Mouse (Mus musculus) small intestine, adult 2 months (tissue): ENCODE data around the gene Gpbp1l1. TPM values are rescaled to one million over a fixed set of nuclear protein-coding genes. Genes with fewer than 3 reads are reported as not detected.

Source experiments
- H3K27ac ChIP-seq: fragments of 200-500 bp; 2 replicates; pipeline ENCODE4 v1.5.1; 2012; ENCODE audit warnings: low read depth, low read length, control low read depth, inconsistent platforms; ENCODE audit not compliant: insufficient read depth
- H3K27me3 ChIP-seq: fragments of 200-500 bp; 2 replicates; pipeline ENCODE4 v1.6.1; 2012; ENCODE audit warnings: mild to moderate bottlenecking, moderate library complexity, low read length, inconsistent platforms; ENCODE audit not compliant: control insufficient read depth, insufficient read depth
- H3K36me3 ChIP-seq: fragments of 200-500 bp; 2 replicates; pipeline ENCODE4 v1.6.1; 2012; ENCODE audit warnings: mild to moderate bottlenecking, low read length, control low read depth, inconsistent platforms; ENCODE audit not compliant: control insufficient read depth, insufficient read depth
- H3K4me1 ChIP-seq: fragments of 200-500 bp; 2 replicates; pipeline ENCODE4 v1.6.1; 2012; ENCODE audit warnings: low read length, inconsistent platforms, mixed read lengths; ENCODE audit not compliant: control insufficient read depth, insufficient read depth, insufficient read length
- H3K4me3 ChIP-seq: fragments of 200-500 bp; 2 replicates; pipeline ENCODE4 v1.5.1; 2012; ENCODE audit warnings: low read depth, mild to moderate bottlenecking, control low read depth, inconsistent platforms, low read length, moderate library complexity
- CTCF ChIP-seq: fragments of 200-500 bp; IDR thresholded peaks from 2 replicates; pipeline ENCODE4 v1.5.1; 2012; ENCODE audit warnings: low read depth, mild to moderate bottlenecking, control low read depth, inconsistent platforms, low read length, moderate library complexity, mixed read lengths; ENCODE audit not compliant: insufficient replicate concordance, insufficient read length; ENCODE audit errors: extremely low read depth
- POLR2A ChIP-seq: fragments of 200-500 bp; IDR thresholded peaks from 2 replicates; pipeline ENCODE4 v1.6.1; 2012; ENCODE audit warnings: low read depth, mild to moderate bottlenecking, control low read depth, inconsistent platforms, low read length, moderate library complexity
- WGBS: fragments of 180-500 bp; shearing (Covaris S2); methylation state at CpG from one replicate; pipeline ENCODE4 v1.1.7; 2018; 5-methylcytosine and 5-hydroxymethylcytosine counted together
- polyA plus RNA-seq: library from polyadenylated mRNA; depleted of rRNA; stranded (reverse); fragments of >200 nt; gene quantifications from 2 replicates; pipeline ENCODE4 v1.2.3, GENCODE M21; 2012; rRNA removed

The Gpbp1l1 gene
- 23.1 and 31.2 TPM in 2 replicates for polyA plus RNA-seq

- peaks cover 3% of the 10 kb centered on the region; the same call in 1 of the 2 replicates for H3K36me3 ChIP-seq
- H3K27me3 ChIP-seq = no peaks in the 10 kb centered on the region
- no peak; the same call in none of the 2 replicates for TF ChIP-seq POLR2A
- 0 out of 2 replicates have a peak, but pooled peaks have one; percentile 8 for TF ChIP-seq CTCF
- H3K27ac ChIP-seq = peak within 1 kb of the TSS; percentile 99
- under 1% methylated on average over 76 of the region's 78 CpGs for WGBS
- H3K4me3 ChIP-seq = peak within 1 kb of the TSS; percentile 75
- H3K4me1 ChIP-seq = peaks cover 6% of the 10 kb centered on the region; the same call in 1 of the 2 replicates
These were observed at the start of gene Gpbp1l1 for GRCm38 (mm10) chr4:116557306-116558121. TSS of gene Gpbp1l1 (plus strand) at chr4:116557658.

GRCm38 (mm10) chr4:116531109-116531508 lies 26.3 kb upstream of the Gpbp1l1 start:
- 75% methylated on average over 2 of the region's 2 CpGs for WGBS
- TF ChIP-seq POLR2A (no peak), CTCF (no peak)
- no peaks in the 10 kb centered on the region for H3K27me3 ChIP-seq

GRCm38 (mm10) chr4:116536351-116536750 lies 21.1 kb upstream of the Gpbp1l1 start:
- no peaks in the 10 kb centered on the region for H3K4me1 ChIP-seq
- H3K36me3 ChIP-seq = peaks cover 10% of the 10 kb centered on the region
- H3K4me3 ChIP-seq = no peak overlapping the region
- peak overlapping the region; percentile 76; the same call in 1 of the 2 replicates for H3K27ac ChIP-seq
- no peaks in the 10 kb centered on the region for H3K27me3 ChIP-seq
- TF ChIP-seq CTCF = no peak
- TF ChIP-seq POLR2A = no peak

More at GRCm38 (mm10) chr4:116531109-116531508, 26.3 kb upstream of the Gpbp1l1 start:
- H3K4me1 ChIP-seq = no peaks in the 10 kb centered on the region
- H3K36me3 ChIP-seq = peaks cover 7% of the 10 kb centered on the region
- H3K4me3 ChIP-seq = no peak overlapping the region
- no peak overlapping the region for H3K27ac ChIP-seq

- H3K4me3 ChIP-seq = no peak overlapping the region
- H3K36me3 ChIP-seq = peaks cover 10% of the 10 kb centered on the region; the same call in 1 of the 2 replicates
- H3K27me3 ChIP-seq = no peaks in the 10 kb centered on the region
- no peak overlapping the region for H3K27ac ChIP-seq
- WGBS = 31% methylated on average over 3 of the region's 3 CpGs
- H3K4me1 ChIP-seq = no peaks in the 10 kb centered on the region
- TF ChIP-seq CTCF (no peak), POLR2A (no peak)
These were observed 19.7 kb upstream of the Gpbp1l1 start for GRCm38 (mm10) chr4:116537737-116538136.

- peaks cover 6% of the 10 kb centered on the region for H3K36me3 ChIP-seq
- no peaks in the 10 kb centered on the region for H3K27me3 ChIP-seq
- no peak overlapping the region for H3K4me3 ChIP-seq
- TF ChIP-seq CTCF = no peak
- no peak for TF ChIP-seq POLR2A
- 98% methylated on average over 1 of the region's 1 CpGs for WGBS
- H3K4me1 ChIP-seq = no peaks in the 10 kb centered on the region
- H3K27ac ChIP-seq = no peak overlapping the region
These were observed 7.0 kb upstream of the Gpbp1l1 start for GRCm38 (mm10) chr4:116550432-116550831.

GRCm38 (mm10) chr4:116553035-116553434 lies 4.4 kb upstream of the Gpbp1l1 start:
- no peak for TF ChIP-seq CTCF
- TF ChIP-seq POLR2A = no peak
- no peak overlapping the region for H3K27ac ChIP-seq
- WGBS = 87% methylated on average over 3 of the region's 3 CpGs

More at GRCm38 (mm10) chr4:116553035-116553434, 4.4 kb upstream of the Gpbp1l1 start:
- peaks cover 6% of the 10 kb centered on the region for H3K36me3 ChIP-seq
- H3K27me3 ChIP-seq = no peaks in the 10 kb centered on the region
- no peaks in the 10 kb centered on the region for H3K4me1 ChIP-seq
- H3K4me3 ChIP-seq = no peak overlapping the region
